Mouse (Mus musculus): ENCODE measurements around the gene Creld2.

Gene Creld2

DNA sequence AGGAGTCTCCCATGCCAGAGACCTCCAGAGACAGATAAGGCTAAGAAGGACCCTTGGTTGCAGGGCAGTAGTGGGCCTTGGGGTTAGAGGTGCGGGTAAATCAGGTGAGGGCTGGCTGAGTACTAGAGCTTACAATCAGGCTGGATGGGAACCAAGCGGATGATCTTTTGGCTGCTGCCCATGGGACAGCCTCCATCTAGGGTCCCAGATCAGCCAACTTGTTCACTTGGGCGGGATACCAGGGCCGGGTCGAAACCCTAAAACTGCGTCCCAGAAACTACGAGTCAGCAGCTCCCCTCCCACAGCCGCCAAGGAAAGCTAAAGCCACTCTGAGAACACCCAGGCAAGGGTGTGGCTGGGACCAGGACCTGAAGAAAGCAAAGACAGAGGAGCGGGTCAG, 33.7 kb downstream of the Creld2 start:
- no peak for DNase-seq (ENCODE audit: low spot score)

GRCm38 (mm10) chr15:88854119-88854968, 34.9 kb downstream of the Creld2 start:
- no peak for DNase-seq (ENCODE audit: low spot score)

- DNase-seq (ENCODE audit: low spot score), result no peak
Measured at GRCm38 (mm10) chr15:88854969-88855830, 35.8 kb downstream of the Creld2 start.

DNA sequence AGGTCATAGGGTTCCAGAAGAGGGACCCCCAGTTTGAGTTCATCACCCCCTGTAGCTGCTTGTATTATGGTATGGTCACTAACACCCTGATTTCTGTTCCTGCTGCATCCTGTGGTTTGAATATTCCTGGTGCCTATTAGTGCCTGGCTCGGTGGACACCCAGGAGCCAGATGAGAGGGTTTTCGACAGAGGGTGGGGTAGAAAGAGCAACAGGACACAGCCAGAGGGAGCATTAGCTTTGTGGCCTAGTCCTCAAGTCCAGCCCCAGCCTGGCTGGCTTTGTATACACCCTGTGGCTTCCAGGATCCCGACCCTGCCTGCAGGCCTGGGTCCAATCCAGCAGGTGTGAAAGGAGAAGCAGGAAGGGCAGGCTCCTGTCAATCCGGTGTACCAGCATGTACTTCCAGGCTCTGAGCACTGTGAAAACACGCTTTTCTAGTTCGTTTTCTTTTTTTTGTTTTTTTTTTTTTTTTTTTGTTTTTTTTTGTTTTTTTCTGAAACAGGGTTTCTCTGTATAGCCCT, 36.5 kb downstream of the Creld2 start:
- DNase-seq (ENCODE audit: low spot score), result no peak

- no peak for DNase-seq (ENCODE audit: low spot score)
Measured at GRCm38 (mm10) chr15:88856613-88857012, 37.2 kb downstream of the Creld2 start.

- DNase-seq (ENCODE audit: low spot score), result no peak
Measured at GRCm38 (mm10) chr15:88857361-88857760, 37.9 kb downstream of the Creld2 start.

DNA sequence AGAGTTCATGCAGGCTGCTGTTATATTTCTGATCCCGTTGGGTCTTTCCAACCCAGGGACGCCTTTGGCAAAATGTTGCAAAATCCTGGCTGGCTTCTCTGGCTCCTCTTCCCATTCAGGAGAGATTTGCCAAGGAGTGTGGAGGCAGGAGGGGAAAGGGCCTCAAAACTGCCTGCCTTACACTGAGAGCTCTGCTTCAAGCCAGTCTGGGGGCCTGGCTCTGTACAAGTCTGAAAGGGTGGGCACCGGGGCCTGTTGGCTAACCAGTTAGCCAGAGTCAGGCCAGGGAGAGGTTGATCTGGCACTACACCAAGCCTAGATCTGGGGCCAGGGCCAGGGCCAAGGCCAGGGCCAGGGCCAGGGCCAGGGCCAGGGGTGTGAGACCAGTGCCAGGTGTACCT, 38.7 kb downstream of the Creld2 start:
- DNase-seq (ENCODE audit: low spot score), result no peak

GRCm38 (mm10) chr15:88858707-88859106, 39.3 kb downstream of the Creld2 start:
- DNase-seq (ENCODE audit: low spot score), result no peak

DNA sequence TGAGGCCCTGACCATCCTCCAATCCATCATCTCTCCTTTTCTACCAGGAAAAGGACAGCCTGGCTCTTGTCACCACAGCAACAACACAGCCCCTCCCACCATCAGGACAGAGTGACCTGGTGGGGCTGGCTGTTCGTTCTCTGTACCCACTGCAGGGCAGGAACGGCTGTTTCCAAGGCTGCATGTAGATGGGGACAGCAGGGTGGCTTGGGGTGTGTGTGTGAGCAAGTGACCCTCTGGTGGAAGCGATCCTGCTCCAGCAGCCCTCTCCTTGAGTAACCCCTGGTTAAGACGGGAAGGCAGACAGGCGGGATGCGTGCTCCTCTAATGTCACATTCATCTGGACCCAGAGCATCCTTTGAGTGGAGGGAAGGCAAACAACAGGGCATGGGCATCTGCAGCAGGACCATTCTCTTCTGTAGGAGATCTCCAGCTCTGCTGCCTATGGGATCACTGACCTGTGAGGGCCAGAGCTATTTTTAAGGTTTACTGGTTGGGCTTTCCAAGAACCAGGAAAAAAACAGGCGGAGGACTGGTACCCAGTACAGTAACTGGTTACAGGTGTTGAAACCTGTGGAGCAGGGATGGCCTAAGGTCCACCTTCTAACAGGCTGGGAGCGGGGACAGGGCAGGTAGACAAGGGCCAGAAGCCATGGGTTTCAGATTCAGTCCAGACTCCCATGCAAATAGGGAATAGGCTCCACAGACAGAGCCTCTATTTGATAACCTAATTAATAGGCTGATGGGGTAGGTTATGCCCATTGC, 39.9 kb downstream of the Creld2 start:
- DNase-seq (ENCODE audit: low spot score), result no peak

GRCm38 (mm10) chr15:88860781-88861180, 41.3 kb downstream of the Creld2 start:
- DNase-seq (ENCODE audit: low spot score), result no peak

DNA sequence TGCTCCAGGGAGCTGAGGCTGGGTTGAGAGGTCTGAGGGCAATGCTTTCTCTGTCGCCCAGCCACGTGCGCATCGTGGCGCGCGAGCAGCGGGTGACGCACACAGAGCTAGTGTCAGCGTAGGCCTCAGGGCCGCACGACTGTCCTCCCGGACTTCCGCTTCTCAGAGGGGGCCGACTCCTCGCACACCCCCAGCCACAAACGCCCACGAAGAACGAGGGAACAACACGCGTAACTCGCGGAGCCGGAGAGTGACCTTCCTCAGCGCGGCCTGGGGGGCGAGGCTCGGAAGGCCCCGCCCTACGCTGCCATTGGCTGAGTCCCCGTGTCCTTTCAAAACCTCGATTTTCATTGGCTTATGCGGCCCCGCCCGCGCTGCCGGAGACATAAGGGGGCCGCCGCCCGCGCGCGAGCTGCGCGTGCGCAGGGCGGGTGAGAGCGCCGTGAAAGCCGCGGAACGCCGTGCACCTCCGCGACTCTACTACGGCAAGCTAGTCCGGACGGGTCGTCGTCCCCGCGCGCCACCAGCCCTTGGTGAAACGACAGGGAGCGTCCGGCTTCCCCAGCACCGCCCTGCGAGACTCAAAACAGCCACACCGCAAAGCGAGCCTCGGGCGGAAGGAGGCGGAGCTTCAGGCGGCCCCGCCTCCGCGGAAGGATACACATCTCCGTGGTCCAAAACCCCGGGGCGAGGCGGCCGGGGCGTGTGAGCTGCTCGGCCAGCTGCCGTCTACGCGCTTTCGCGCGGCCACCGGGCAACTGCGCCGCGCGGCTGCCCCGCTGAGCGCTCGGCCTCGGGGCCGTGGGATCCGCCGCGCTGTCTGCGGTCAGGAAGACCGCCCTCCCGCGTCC, 42.6 kb downstream of the Creld2 start, which contains the start of gene Pim3:
Gene Pim3, plus strand, starts transcription at position 415 of the 851 bp plus-strand sequence.
- DNase-seq (ENCODE audit: low spot score), result peak; percentile 98

GRCm38 (mm10) chr15:88862881-88863694, 43.6 kb downstream of the Creld2 start:
- DNase-seq (ENCODE audit: low spot score), result peak; percentile 55

- DNase-seq (ENCODE audit: low spot score), result peak; percentile 92
Measured at GRCm38 (mm10) chr15:88863695-88864231, 44.3 kb downstream of the Creld2 start.

DNA sequence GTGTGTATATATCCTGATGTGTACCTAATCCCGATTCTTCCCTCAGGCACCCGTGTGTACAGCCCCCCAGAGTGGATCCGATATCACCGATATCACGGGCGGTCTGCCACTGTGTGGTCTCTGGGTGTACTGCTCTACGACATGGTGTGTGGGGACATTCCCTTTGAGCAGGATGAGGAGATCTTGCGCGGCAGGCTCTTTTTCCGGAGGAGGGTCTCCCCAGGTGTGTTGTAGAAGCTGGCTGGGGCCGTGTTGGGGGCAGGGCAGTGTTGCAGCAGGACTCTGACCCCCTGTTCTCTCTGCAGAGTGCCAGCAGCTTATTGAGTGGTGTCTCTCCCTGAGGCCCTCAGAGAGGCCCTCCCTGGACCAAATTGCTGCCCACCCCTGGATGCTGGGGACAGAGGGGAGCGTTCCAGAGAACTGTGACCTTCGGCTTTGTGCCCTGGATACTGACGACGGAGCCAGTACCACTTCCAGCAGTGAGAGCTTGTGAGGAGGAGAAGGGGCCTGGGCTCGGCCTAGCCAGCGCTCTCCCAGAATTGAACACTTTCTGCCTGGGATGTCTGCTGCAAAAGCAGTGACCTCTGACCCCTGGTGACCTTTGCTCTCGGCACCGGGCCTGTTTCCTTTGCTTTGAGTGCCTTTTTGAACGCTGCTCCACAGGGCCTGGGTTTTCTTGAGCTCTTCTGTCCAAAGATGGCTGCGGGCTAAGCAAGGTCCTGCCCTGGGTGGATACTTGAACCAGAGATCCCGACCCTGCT, 45.0 kb downstream of the Creld2 start:
- peak; percentile 55 for DNase-seq (ENCODE audit: low spot score)

GRCm38 (mm10) chr15:88865061-88865460, 45.6 kb downstream of the Creld2 start:
- DNase-seq (ENCODE audit: low spot score), result no peak

- no peak for DNase-seq (ENCODE audit: low spot score)
Measured at GRCm38 (mm10) chr15:88865888-88866695, 46.6 kb downstream of the Creld2 start.

GRCm38 (mm10) chr15:88866934-88867356, 47.5 kb downstream of the Creld2 start:
- no peak for DNase-seq (ENCODE audit: low spot score)

DNA sequence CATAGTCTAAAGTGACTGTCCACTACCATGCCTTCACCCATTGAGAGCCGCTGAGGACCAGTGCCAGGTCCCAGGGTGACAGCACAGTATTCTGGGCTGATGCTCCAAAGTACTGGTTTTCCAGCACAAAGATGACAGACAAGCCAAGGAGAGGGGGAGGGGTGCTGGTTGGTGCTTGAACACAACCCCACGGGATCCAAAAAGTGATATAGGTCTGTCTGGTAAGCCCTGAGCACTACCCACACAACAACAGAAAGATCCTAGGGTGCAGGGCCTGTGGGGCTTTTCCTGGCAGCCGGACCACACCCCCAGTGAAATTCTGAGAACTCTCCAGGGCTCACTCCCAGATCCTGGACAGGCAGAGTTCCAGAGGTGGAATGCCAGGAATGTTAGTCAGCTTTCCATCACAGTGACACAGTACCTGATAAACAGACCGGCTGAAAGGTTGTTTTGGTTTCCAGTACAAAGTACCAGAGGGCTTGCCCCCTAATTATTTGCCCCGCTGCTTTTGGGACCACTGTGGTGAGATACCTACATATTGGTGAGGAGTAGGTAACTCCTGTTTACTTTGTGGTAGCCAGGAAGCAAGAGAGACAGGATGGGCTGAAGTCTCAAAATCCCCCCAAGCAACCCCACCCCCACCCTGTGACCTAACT, 48.0 kb downstream of the Creld2 start:
- no peak for DNase-seq (ENCODE audit: low spot score)

Data from layer of hippocampus, adult 11-12 months (tissue).